Mouse (Mus musculus): ENCODE measurements around the gene Lrrc8c.

GRCm38 (mm10) chr5:105575839-105576238, 56.7 kb downstream of the Lrrc8c start:
- TF ChIP-seq CTCF (IDR thresholded peaks at IDR 0.05; ENCODE audit: control insufficient read depth, insufficient read depth, insufficient replicate concordance, low read depth, low read length) = no peak
- TF ChIP-seq POLR2A (IDR thresholded peaks at IDR 0.05; ENCODE audit: control insufficient read depth, low read depth, low read length) = no peak
